Mouse (Mus musculus) thymus, postnatal 4 days (tissue): Measurements from ENCODE around the gene Ip6k1.

Experiments
- DNase-seq: peaks from one replicate; pipeline ENCODE4 v3.0.0; 2021

Gene Ip6k1

DNA sequence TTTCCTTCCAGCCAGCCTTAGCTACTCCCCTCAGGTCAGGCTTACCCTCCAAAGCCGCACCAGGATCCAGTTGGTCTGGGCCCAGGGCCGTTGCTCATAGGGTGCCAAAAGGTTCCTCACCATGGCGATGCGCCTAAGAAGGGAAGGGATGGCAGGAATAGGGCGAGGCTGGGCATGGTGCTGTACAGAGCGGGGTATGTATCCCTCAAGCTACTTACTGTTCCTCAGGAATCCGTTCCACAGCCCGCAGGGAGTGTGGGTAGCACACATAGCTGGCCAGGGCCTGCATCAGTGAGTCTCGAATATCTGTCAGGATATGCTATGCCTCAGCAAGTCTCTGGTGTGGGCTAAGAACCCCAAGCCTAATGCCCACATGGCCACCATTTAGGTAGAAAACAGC, 56.0 kb downstream of the Ip6k1 start:
- no peak for DNase-seq

DNA sequence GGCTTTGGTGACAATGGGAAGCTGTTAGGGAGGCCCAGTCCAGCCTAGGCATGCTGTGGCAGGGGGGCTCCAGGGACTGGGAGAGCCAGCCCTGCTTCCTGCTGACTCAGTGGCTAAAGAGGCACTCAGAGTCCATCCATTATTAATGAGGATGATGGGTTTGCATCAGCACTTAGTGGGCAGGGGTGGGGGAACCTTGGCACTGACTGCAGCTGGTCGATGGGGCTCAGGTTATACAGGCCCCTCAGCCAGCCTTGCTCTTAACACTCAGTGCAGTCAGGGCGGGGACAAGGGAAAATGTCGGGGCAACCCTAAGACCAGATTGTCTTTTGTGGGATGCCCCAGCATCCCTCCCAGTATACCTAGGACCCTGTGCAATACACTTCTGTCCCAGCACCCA, 59.8 kb downstream of the Ip6k1 start:
- no peak for DNase-seq

DNA sequence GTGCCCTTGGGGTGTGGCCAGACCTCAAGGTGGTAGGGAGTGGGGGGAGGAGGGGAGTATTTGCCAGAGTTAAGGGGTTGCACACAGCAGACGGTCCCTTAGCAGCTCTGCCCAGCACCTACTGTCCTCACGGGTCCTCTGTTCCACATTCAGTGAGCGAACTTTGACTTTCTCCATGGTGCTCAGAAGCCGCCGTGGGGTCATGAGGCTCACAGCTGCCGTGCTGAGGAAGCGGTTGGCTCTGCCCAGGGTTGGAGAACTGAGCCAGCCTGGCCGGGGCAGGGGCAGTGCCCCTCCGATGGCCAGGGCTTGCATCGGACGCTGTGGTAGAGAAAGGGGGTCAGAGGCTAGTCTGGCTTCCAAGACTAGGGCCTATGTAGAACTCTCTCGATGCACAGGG, 61.1 kb downstream of the Ip6k1 start:
- DNase-seq, result no peak

DNA sequence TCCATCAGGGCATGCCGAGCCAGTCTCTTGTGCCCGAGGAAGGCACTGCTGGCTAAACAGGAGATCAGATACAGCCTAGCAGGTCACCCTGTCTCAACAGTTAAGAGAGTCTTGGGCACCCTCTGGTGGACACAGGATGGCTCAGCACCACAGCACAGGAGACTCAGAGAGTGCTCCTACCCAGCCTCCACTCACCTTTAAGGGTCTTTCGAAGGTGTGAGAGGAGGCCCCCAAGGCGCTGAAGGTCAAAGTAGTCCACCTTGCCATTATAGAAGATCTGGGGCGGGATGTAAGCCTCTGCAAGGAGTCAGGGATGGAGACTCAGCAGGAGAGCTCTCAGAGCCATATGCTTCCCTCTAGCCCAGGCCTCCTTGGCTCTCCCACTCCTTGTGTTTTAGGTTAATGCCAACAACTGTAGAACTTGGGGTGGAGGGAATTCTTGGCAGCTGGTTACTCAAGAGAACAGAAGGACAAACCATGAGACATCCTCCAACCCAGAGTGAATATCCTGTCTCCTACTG, 63.2 kb downstream of the Ip6k1 start:
- DNase-seq, result peak; percentile 78

DNA sequence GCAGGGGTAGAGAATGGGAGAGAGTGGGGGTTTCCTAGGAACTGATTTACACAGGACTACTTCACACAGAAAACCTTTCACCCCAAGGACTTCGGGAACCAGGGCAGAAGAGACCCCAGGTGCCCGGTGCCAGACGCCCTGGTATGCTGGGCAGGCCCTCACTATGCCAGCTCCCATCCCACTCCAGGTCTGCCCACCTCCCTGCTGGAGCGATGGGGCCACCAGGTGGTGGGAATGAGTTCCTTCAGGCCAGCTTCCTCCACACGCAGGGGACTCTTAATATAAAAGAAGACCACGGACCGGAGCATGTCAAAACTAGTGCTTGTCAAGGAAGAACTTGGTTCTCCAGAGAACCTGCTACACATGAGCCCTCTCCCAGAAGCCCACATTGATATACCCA, 64.9 kb downstream of the Ip6k1 start:
- DNase-seq, result no peak

DNA sequence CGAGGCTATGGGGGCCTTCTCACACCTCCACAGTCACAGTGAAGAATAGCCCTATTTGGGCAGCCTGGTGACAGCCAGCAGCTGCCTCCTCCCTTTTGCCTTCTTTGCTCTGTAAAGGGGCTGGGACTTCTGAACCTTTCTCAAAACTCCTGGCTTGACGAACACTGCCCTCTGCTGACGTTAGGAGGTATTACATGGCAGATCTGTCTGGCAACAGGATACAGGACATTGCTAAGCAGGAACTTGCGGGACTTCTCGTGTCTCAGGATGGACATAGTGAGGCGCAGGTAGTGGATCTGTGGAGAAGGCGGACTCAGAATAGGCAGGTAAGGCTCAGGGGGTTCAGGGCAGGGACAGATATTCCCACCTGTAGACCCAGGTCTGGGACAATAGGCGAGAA, 65.6 kb downstream of the Ip6k1 start:
- DNase-seq, result peak; percentile 87

DNA sequence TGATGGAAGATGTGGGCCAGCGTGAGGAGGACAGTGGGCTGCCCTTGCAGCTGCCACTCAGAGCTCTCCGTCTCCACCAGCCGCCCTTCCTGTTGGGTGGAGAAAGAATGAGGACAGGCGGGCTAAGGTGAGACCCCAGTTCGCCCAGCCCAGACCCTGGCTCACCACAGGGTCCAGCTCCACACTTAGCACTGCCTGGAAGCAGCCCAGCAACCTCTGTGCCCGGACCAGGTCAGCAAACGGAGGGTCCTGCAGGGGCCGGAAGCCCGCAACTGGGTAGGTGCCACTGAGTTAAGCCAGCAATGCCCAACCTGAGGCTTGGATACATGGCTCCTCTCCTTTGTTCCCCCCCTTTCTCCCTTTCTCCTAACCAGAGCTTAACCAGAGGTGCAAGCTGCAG, 66.7 kb downstream of the Ip6k1 start:
- no peak for DNase-seq

DNA sequence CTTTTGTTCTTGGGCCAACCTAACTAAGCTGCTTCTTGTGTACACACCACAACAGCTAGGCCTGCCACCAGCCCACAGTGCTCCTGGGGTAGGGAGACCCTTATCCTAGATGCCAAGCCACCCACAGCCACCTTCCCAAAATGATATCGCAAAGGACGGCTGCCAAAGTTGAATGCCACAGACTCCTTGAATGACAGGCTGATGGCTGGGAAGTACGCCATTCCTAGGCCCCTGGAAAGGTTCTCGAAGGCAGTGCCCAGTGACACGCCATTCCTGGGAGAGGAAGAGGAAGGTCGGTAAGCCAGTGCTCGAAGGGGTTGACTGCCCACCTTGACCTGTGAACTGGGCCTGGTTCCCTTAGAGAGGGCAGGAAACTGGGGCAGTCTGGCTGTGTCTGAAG, 67.2 kb downstream of the Ip6k1 start:
- DNase-seq, result no peak

DNA sequence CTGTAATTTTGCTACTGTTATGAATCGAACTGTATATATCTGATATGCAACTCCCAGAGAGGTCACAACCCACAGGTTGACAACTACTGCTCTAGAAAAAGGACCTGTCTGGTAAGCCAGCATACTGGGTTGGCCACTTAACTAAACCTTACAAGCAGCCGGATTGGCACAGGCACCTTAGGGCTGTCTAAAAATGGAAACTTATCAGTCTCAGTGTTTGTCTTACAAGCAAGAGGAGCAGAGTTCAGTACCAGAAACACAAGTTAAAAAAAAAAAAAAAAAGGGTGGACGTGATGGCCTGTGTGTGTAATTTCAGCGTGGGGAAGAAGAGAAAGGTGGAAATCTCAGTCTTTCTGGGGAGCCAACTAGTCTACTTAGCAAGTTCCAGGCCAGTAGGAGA, 69.5 kb downstream of the Ip6k1 start:
- DNase-seq, result no peak

DNA sequence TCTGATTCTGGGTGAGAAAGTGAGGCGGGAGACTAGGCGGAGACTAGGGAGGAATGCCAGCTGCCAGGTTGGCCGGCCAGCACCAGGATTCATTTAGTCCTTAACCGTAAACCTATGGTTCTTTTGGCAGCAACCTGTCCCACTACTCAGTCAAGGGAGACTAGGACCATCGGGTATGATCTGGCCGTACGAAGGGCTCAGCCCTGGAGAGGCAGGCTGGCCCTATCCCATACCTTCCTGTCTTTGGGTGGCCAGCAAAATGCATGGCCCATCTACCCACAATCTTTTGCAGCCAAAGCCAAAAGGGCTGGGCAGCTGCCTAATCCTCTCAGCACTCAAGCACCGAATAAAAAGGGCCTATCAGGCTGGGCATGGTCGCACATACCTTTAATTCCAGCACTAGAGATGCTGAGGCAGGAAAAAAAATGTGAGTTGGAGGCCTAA, 70.2 kb downstream of the Ip6k1 start:
- no peak for DNase-seq

DNA sequence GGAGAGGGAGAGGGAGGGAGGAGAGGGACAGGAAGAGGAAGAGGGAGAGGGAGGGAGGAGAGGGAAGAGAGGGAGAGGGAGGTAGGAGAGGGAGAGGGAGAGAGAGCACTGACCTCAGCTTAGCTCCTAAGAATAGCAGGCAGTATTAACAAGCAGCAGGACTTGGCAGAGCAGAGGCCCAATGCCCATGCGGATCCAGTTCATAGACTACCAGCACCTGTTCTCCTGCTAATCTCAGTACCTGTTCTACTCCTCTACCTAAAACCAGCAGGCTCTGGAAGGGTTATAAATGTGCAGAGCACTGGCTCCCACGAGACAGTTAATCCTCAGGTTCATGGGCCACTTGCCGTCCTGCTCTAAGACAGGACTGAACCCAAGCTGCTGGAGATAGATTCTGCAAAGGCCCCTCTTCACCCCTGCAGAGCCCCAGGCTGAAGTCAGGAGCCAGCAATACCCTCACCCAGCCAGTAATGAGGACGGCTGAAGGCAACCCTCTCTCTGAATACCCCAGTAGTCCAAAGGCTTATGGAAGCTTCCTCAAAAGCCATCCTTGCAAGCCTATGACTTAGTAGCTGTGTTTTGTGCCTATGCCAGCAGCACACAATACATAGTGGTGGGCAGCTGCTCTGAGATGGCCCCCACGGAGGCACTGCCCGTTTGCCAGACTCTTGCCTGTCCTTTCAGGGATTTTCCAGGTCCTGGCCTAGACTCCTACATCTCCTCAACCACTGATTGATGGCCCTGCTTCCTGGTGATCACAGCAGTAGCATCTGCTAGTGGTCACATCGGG, 71.0 kb downstream of the Ip6k1 start:
- no peak for DNase-seq

DNA sequence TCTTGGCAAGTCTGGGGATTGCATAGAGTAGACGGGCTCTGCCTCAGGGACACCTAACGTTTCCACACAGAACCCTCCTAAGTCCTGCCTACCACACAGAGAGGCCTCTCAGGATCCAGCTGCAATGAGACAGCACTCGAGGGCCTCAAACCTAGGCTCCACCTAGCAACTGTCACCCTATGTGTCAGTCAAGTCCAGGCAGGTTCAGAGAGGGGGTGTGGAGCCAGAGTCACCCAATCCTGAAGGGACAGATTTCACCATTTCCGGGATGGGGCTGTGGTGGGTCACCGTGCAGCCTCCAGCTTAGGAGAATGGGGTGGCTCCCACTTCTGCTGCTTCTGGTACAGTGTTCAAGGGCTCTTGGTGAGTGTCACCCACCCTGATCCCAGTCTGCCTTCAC, 77.9 kb downstream of the Ip6k1 start, which contains the start of gene Mst1:
Gene Mst1 (plus strand): TSS at position 269 of the 400 bp plus-strand sequence.
- DNase-seq, result no peak

DNA sequence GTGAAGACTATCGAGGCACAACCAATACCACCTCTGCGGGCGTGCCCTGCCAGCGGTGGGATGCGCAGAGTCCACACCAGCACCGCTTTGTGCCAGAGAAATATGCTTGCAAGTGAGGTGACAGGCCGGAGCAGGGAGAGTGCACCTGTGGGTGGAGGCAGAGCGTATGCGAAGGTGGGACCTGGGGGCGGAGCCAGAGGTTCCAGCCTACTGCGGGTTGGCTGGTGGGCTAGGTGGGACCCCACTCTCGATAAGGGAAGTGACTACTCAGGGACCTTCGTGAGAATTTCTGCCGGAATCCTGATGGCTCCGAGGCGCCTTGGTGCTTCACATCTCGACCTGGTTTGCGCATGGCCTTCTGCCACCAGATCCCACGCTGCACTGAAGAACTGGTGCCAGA, 80.2 kb downstream of the Ip6k1 start:
- DNase-seq, result peak; percentile 50

DNA sequence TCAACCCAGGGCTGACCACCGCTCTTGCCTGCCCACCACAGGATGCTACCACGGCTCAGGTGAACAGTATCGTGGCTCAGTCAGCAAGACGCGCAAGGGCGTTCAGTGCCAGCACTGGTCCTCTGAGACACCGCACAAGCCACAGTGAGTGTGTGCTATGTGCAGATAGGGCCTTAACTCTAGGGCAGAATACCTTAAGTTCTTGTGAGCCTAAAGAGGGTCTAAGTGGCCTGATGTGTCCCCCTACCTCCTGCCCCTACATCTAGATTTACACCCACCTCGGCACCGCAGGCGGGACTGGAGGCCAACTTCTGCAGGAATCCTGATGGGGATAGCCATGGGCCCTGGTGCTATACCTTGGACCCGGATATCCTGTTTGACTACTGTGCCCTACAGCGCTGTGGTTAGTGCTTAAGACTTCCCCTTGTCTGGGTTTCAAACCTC, 80.7 kb downstream of the Ip6k1 start, which contains the start of gene Rnf123:
Gene Rnf123 (minus strand): TSS at position 359 of the 444 bp plus-strand sequence.
- no peak for DNase-seq

DNA sequence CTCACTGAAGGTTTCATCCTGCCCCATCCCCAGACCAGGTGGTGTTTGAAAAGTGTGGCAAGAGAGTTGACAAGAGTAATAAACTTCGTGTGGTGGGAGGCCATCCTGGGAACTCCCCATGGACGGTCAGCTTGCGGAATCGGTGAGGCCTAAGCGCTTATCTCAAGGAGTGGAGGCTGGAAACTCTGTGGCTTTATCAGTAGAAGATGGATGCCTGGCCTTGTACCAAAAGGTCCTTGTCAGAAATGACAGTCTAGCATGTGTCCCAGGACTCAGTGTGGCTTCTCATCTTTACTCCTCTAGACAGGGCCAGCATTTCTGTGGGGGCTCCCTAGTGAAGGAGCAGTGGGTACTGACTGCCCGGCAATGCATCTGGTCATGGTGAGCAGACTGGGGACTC, 81.3 kb downstream of the Ip6k1 start:
- DNase-seq, result no peak

DNA sequence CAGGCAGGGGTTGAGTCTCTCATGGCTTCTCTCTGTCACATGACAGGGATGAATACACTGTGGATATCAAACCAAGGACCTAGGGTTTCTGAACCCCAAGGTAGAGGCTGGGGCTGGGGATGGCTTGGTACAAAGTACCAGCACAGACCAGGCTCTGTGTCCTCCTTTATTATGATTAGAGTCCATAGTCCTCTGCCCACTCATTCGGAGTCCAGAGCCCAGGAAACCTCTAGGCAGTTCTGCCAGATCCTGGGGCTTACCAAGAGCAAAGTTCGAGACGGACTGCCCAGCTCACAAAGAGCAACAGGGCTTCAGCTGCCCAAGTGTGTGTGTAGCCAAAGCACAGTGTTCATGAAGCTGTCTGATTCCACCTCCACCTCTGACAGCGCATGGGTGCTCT, 83.0 kb downstream of the Ip6k1 start:
- DNase-seq, result no peak

DNA sequence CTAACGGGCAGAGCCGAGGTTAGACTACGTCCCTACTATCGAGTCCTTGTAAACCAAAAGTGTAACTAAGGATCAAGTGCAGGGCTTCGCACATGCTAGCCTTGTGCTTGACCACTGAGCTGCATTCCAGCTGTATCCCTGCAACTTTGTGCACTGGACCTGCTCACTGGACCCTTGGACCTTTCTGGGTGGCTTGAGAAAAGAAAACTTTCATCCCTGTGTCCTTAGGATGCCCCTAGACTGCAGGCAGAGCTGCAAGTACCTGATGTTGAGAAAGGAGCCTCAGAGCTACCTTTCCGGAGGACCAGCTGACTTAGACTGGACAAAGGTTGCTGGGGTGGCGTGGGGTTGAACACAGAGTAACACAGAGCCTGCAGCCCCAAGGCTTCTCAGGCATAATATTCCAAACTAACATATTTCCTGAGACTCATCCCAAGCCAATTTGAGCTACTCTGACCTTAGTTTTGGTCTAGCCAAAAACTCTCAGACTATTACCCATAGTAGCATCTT, 88.4 kb downstream of the Ip6k1 start:
- DNase-seq, result no peak

DNA sequence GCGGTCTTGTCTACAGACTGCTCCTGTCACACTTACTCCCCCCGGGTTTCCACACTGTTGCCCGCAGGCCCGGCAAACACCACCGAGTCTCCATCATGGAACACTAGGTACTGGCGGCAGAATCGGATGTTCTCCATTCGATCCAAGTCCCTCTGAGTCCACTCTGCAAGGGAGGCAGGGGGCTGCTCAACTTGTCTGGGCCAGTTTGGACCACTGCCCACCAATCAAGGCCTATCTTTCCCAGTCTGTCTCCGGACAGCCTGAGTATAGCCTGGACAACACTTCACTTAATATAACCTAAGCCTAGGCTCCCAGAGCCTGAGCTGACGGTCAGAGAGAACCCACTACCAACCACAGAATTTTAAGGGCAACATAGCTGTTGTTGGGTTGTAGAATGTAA, 91.3 kb downstream of the Ip6k1 start:
- no peak for DNase-seq

DNA sequence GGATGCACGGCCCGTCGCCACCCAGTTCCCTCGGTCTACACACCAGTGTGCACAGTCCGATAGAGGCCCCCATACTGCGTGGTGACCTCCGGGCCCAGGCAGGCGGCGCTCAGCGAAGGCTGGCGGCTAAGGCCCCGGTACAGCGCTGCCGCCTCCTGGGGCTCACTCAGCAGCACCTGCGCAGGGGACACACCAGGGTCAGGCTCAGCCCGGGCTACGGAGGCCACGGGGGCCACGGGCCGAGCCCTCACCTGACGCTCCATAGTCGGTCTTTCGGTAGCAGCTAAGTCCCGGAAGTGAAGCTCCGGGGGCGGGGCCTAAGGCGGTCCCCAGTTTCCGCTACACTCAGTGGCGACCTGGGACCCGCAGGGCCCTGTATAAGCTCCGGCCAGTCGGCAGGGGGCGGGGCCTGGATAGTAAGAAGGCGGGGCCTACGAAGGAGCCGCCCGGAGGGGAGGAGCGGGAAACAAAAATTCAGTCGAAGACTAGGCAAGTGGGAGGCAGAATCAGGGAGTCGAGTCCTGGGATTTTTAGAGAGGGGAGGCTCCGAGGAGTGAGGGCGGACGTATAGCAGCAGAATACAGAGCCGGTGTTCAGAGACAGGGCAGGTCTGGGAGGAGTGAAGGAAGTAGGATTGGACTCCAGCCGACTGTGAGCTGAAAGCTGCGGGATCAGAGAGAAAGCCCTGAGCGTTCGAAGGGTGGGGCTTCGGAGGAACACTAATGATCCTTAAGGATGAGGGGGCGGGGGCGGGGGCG, 92.1 kb downstream of the Ip6k1 start, which contains the start of gene Apeh:
Gene Apeh (minus strand): TSS at position 423 of the 758 bp plus-strand sequence.
- DNase-seq, result peak; percentile 98

DNA sequence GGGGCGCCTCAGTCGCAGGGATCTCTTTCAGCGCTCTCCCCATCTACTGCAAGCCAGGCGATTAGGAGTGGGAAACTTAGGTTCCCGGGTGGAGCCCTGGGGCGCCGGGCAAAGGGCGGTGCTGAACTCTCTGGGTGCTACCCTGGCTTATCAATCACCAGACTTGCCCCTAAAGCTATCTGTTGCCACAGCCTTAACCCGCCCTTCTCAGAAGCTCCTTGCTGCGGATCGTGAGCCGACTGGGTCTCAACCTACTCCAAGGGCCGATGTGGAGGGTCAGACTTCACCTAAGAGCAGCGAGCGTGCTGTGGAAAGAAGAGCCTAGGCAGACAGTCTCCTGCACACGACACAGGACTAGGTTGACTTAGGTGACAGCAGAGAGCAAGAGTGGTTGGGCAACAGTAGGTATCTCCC, 92.7 kb downstream of the Ip6k1 start:
- DNase-seq, result peak; percentile 53

DNA sequence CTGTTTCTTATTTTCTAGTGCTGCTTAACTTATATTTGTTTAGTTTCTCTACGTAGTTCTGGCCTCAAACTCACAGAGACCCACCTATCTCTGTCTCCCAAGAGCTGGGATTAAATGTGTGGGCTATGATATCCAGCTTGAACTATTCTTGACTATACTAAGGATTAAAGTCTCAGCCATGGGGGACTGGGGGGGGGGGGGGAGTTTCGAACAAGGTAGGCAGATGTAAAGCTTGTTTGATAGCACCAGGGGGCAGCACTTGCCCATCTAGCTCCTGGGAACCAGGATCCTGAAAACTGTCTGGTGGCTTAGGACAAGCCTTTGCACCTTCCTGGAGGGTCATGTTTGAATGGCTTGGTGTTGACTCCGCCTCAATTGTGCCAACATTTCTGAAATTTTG, 93.2 kb downstream of the Ip6k1 start:
- DNase-seq, result peak; percentile 77

DNA sequence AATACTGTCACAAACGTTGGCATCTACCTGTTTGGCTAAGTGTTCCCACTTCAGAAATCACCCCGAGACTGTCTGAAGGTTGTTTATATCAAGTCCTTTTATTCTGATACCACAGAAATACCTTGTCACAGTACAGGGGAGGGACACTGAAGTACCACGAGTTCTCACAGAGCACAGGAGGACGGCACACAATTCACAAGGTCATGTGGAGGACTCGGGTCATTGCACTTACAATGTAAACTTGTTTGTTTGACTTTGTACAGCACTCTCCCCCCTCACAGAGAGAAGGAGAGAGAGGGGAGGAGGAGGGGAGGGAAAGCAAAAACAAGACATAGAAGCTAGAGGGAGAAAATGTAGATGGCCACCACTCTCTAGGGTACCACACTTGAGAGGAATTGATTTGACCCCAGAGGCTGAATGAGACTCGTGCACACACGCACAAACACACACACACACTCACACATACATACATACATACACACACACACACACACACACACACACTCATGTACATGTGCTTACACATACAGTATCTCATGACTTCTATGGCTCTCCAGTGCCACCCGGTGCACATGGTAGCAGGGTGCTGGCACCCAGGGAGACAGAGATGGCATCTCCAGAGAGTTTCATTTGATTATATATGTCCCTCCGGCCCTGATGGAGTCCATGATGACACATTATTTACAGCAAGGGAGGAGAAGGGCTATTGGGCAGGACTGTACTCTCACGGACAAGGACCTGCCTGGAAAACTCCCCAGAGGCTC, 93.8 kb downstream of the Ip6k1 start:
- no peak for DNase-seq
